Mouse (Mus musculus) kidney, adult 2 months (tissue): Measurements from ENCODE around the gene Basp1.

Experiments used
- CTCF ChIP-seq: fragments of 200-500 bp; conservative IDR thresholded peaks from 2 replicates; pipeline ENCODE4 v1.5.1; 2011; ENCODE audit warnings: low read depth, mild to moderate bottlenecking, control low read depth, low read length, moderate library complexity, mixed read lengths; ENCODE audit not compliant: insufficient read depth, insufficient read length
- POLR2A ChIP-seq: fragments of 200-500 bp; IDR thresholded peaks from one replicate; pipeline ENCODE4 v1.6.1; 2011; ENCODE audit warnings: low read depth, low read length, control low read depth

DNA sequence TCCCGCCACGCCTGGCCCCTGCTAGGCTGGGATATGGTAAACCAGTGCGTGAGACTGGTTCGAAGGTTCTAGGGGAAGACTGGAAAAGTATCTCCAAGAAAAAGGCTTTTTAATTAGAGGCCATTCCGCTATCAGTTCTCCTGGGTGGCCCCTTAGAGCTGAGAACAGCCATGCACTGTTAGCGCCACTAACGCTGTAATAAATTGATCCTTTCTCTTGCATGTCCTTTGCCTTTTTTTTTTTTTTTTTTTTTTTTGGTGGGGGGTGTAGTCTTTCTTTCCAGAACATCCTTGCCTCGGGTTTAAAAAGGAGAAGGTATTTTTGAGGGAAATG, 32.6 kb upstream of the Basp1 start:
- TF ChIP-seq CTCF = no peak
- no peak for TF ChIP-seq POLR2A
